Mouse (Mus musculus) brain, embryonic 14.5 days (tissue): ENCODE results near the gene Dlg1.

Experiments
- CTCF ChIP-seq: fragments of 200-500 bp; IDR thresholded peaks from 2 replicates; pipeline ENCODE4 v1.5.1; 2012; ENCODE audit warnings: inconsistent platforms, mild to moderate bottlenecking, moderate library complexity, borderline replicate concordance; ENCODE audit not compliant: insufficient read depth, insufficient read length; ENCODE audit errors: extremely low read depth
- POLR2A ChIP-seq: fragments of 200-500 bp; IDR thresholded peaks from 2 replicates; pipeline ENCODE4 v1.6.1; 2012; ENCODE audit warnings: mild to moderate bottlenecking, inconsistent platforms, borderline replicate concordance; ENCODE audit not compliant: poor library complexity, insufficient read depth, insufficient read length, severe bottlenecking; ENCODE audit errors: extremely low read depth

DNA sequence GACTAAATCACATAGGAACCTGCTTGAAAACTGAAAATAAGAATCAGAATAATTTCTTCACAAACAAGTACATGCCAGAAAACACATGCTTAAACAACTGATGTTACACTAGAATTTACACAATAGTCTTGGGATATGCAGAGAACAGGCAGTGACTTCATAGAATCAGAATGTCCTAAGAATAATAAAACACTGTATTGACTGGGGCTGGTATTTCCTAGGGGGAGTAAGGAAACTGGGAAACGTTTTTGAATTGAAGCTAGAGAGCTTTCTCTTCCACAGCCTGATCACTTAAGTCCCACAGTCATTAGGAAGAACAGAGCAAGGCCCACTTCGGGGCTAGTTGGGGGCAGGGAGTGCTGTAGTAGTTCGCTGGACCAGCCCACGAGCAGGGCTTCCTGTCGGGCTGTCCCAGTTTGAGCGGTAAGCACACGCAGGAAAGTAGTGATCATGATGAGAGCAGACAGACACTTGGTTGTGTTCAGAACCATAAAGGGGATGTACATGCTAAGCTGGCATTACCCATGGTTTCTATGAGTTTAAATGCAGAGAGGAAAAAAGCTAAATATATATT, 170.9 kb downstream of the Dlg1 start:
- TF ChIP-seq CTCF, result no peak
- no peak for TF ChIP-seq POLR2A
